Mouse (Mus musculus): Measurements from ENCODE around the gene Atf7ip. TPM values are rescaled to one million over a fixed set of nuclear protein-coding genes. Genes with fewer than 3 reads are reported as not detected.
A peak's percentile ranks its signal among the peaks of the same experiment; 100 is the strongest.

Atf7ip gene
- polyA plus RNA-seq, 1 experiment from 2014 or later: 37.7 TPM

DNA sequence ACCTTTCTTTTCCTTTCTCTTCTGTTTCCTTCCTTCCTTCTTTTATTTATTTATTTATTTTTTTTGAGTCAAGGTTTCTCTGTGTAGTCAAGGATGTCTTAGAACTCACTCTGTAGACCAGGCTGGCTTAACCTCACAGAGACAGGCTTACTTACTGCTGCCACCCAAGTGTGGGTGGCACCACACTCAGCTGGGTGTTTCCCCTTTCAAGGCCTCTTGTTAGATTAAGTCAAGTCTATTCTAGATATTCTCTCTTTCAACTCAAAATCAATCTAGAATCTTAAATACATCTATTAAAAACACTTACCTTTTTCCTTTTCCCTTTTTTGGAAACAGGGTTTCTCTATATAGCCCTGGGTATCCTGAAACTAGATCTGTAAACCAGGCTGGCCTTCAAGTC, 11.3 kb downstream of the Atf7ip start:
- no peak for DNase-seq (ENCODE audit: low spot score)
- Histone ChIP-seq H3K27me3 (ENCODE audit: insufficient read depth, poor library complexity, severe bottlenecking) (no peaks in the 10 kb centered on the region), H3K36me3 (0 out of 2 replicates have a peak, but pooled peaks cover 4% of the 10 kb centered on the region), H3K27ac (no peak overlapping the region), H3K4me3 (no peak overlapping the region), H3K4me1 (no peaks in the 10 kb centered on the region), H3K9me3 (peaks cover 6% of the 10 kb centered on the region; the same call in 1 of the 2 replicates)

DNA sequence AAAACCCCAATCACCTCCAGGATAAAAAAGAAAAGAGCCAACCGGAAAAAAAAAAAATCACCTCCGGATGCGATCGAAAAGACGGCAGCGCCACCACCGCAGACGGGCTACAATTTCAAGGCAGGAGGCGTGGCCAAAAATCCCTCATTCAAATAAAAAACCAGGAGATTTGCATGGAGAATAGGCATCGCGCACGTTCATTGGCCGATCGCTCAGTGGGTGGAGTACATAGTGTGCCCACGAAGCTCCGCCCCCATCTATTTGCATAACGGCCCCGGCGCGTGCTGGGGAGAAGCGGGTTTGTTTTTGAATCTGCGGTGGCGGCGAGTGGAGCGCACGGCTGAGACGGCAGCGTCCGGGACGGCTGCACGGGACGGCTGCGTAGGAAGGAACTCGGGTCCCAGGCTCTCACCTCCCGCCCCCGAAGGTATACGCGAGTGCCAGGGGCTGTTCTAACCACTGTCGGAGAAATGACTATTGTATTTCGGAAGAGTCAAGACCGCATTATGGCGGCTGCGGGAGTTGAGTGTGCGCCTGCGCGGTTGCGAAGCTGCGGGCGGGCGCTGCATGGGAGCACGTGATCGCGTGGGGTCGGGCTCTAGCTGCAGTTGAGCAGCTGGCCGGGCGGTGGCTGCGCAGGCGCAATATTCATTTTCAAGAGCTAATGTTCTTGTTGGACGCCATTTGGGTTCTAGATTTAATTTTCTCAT, 12.7 kb downstream of the Atf7ip start:
- under 1% methylated on average over 59 of the region's 59 CpGs for WGBS
- H3K4me3 ChIP-seq: peak overlapping the region; percentile 77
- DNase-seq (ENCODE audit: low spot score): peak; percentile 99

GRCm38 (mm10) chr6:136519254-136519653, 13.3 kb downstream of the Atf7ip start:
- peaks cover under 1% of the 10 kb centered on the region; the same call in 1 of the 2 replicates for H3K9me3 ChIP-seq
- peak overlapping the region; percentile 77 for H3K4me3 ChIP-seq
- H3K36me3 ChIP-seq: peaks cover 14% of the 10 kb centered on the region
- no peak for DNase-seq (ENCODE audit: low spot score)
- peak overlapping the region; percentile 97 for H3K27ac ChIP-seq
- 2% methylated on average over 17 of the region's 17 CpGs for WGBS
- no peaks in the 10 kb centered on the region for H3K27me3 ChIP-seq (ENCODE audit: insufficient read depth, poor library complexity, severe bottlenecking)
- peaks cover 7% of the 10 kb centered on the region; the same call in 1 of the 2 replicates for H3K4me1 ChIP-seq

More for the DNA sequence above, 12.7 kb downstream of the Atf7ip start:
- H3K4me1 ChIP-seq: peaks cover 7% of the 10 kb centered on the region; the same call in 1 of the 2 replicates
- H3K36me3 ChIP-seq: peaks cover 14% of the 10 kb centered on the region
- no peaks in the 10 kb centered on the region for H3K27me3 ChIP-seq (ENCODE audit: insufficient read depth, poor library complexity, severe bottlenecking)
- H3K9me3 ChIP-seq: peaks cover 6% of the 10 kb centered on the region; the same call in 1 of the 2 replicates
- peak overlapping the region; percentile 97 for H3K27ac ChIP-seq

GRCm38 (mm10) chr6:136520361-136520760, 14.4 kb downstream of the Atf7ip start:
- Histone ChIP-seq H3K27ac (no peak overlapping the region), H3K4me1 (peaks cover 11% of the 10 kb centered on the region), H3K9me3 (no peaks in the 10 kb centered on the region), H3K4me3 (peak overlapping the region; percentile 77), H3K36me3 (peaks cover 25% of the 10 kb centered on the region), H3K27me3 (ENCODE audit: insufficient read depth, poor library complexity, severe bottlenecking) (no peaks in the 10 kb centered on the region)
- 66% methylated on average over 2 of the region's 2 CpGs for WGBS
- no peak for DNase-seq (ENCODE audit: low spot score)

GRCm38 (mm10) chr6:136521681-136522080, 15.7 kb downstream of the Atf7ip start:
- no peak for DNase-seq (ENCODE audit: low spot score)
- Histone ChIP-seq H3K4me3 (no peak overlapping the region), H3K4me1 (peaks cover 11% of the 10 kb centered on the region), H3K9me3 (no peaks in the 10 kb centered on the region), H3K36me3 (peaks cover 37% of the 10 kb centered on the region), H3K27ac (0 out of 2 replicates have a peak overlapping the region, but pooled peaks have one; percentile 29), H3K27me3 (ENCODE audit: insufficient read depth, poor library complexity, severe bottlenecking) (no peaks in the 10 kb centered on the region)

DNA sequence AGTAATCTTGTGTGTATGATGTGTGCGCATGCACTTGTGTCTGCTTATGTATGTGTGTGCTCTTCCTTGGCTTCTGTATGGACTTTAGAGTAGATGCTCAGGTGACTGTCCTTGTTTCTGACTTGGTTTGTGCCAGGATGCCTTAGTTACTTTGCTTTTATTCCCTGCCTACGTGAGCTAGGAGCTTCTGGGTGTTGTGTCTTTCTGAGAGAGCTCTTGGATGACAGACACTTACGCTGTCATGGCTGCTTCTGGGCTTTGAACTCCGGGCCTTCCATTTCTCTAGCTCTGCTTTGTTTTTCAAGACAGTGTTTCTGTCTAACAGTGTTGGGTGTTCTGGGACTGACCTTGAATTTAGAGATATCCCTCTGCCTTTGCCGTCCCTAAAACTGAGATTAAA, 16.7 kb downstream of the Atf7ip start:
- H3K27ac ChIP-seq: peak overlapping the region; percentile 13; the same call in 1 of the 2 replicates
- peaks cover 47% of the 10 kb centered on the region for H3K36me3 ChIP-seq
- no peaks in the 10 kb centered on the region for H3K27me3 ChIP-seq (ENCODE audit: insufficient read depth, poor library complexity, severe bottlenecking)
- DNase-seq (ENCODE audit: low spot score): no peak
- 81% methylated on average over 5 of the region's 5 CpGs for WGBS
- no peak overlapping the region for H3K4me3 ChIP-seq
- H3K9me3 ChIP-seq: no peaks in the 10 kb centered on the region
- H3K4me1 ChIP-seq: peaks cover 11% of the 10 kb centered on the region

GRCm38 (mm10) chr6:136524751-136525150, 18.8 kb downstream of the Atf7ip start:
- 71% methylated on average over 4 of the region's 4 CpGs for WGBS
- Histone ChIP-seq H3K9me3 (no peaks in the 10 kb centered on the region), H3K4me3 (no peak overlapping the region), H3K27ac (peak overlapping the region; percentile 79), H3K36me3 (peaks cover 56% of the 10 kb centered on the region), H3K27me3 (ENCODE audit: insufficient read depth, poor library complexity, severe bottlenecking) (no peaks in the 10 kb centered on the region), H3K4me1 (peaks cover 15% of the 10 kb centered on the region)
- no peak for DNase-seq (ENCODE audit: low spot score)

DNA sequence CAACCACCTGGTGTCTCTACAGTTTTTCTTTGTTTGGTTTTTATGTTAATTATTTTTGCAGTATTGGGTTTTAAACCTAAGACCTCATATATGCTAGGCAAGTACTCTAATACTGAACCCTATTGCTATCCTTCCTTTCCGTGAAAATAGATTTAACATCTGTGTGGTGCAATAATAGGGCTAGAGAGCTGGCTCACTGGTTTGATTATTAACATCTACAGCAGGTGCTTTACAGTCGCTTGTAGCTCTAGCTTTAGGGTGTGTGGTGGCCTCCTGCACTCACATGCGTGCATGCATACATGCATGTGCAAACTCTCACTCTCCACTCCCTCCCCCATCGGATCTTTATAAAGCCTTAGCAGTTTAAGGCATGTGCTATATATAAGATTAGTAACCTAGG, 19.6 kb downstream of the Atf7ip start:
- Histone ChIP-seq H3K27ac (no peak overlapping the region), H3K36me3 (peaks cover 56% of the 10 kb centered on the region), H3K9me3 (no peaks in the 10 kb centered on the region), H3K27me3 (ENCODE audit: insufficient read depth, poor library complexity, severe bottlenecking) (no peaks in the 10 kb centered on the region), H3K4me1 (peaks cover 16% of the 10 kb centered on the region), H3K4me3 (no peak overlapping the region)
- DNase-seq (ENCODE audit: low spot score): no peak
- 93% methylated on average over 4 of the region's 4 CpGs for WGBS

GRCm38 (mm10) chr6:136529156-136529555, 23.2 kb downstream of the Atf7ip start:
- Histone ChIP-seq H3K4me1 (peaks cover 28% of the 10 kb centered on the region), H3K27ac (peak overlapping the region; percentile 30)
- WGBS: 44% methylated on average over 2 of the region's 2 CpGs

DNA sequence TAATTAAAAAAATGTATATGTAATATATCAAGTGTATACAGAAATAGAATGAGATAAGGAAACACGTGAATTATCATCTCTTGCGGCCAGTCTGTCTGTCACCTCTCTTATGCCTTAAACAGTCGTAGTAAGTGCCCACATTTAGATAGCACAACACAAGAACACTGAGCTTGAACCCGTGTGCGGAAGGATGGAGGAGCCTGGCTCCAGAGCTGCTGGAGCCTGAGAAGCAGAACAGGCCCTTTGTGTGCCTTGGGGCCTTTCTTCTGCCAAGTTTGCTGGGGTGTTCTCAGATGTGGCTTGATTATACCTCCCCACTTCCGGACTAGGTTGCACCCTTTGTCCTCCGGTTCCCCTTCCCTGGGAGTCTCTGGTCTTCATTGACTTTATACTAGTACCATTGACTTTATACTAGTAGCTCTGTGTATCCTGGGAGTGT, 25.8 kb downstream of the Atf7ip start:
- peak overlapping the region; percentile 42; the same call in 1 of the 2 replicates for H3K4me3 ChIP-seq
- WGBS: 29% methylated on average over 7 of the region's 7 CpGs
- peak overlapping the region; percentile 87 for H3K27ac ChIP-seq
- H3K36me3 ChIP-seq: peaks cover 19% of the 10 kb centered on the region
- no peak for DNase-seq (ENCODE audit: low spot score)
- no peaks in the 10 kb centered on the region for H3K9me3 ChIP-seq
- peaks cover 40% of the 10 kb centered on the region for H3K4me1 ChIP-seq
- no peaks in the 10 kb centered on the region for H3K27me3 ChIP-seq (ENCODE audit: insufficient read depth, poor library complexity, severe bottlenecking)

More at GRCm38 (mm10) chr6:136529156-136529555, 23.2 kb downstream of the Atf7ip start:
- H3K4me3 ChIP-seq: no peak overlapping the region
- no peaks in the 10 kb centered on the region for H3K9me3 ChIP-seq
- no peaks in the 10 kb centered on the region for H3K27me3 ChIP-seq (ENCODE audit: insufficient read depth, poor library complexity, severe bottlenecking)
- no peak for DNase-seq (ENCODE audit: low spot score)
- H3K36me3 ChIP-seq: peaks cover 42% of the 10 kb centered on the region

- peak overlapping the region; percentile 87 for H3K27ac ChIP-seq
- H3K9me3 ChIP-seq: no peaks in the 10 kb centered on the region
- 20% methylated on average over 7 of the region's 7 CpGs for WGBS
- peaks cover 16% of the 10 kb centered on the region for H3K36me3 ChIP-seq
- H3K27me3 ChIP-seq (ENCODE audit: insufficient read depth, poor library complexity, severe bottlenecking): no peaks in the 10 kb centered on the region
- peak; percentile 90 for DNase-seq (ENCODE audit: low spot score)
- peak overlapping the region; percentile 42 for H3K4me3 ChIP-seq
- H3K4me1 ChIP-seq: peaks cover 40% of the 10 kb centered on the region
Observed at GRCm38 (mm10) chr6:136532535-136533291, 26.7 kb downstream of the Atf7ip start.

GRCm38 (mm10) chr6:136533804-136534203, 27.8 kb downstream of the Atf7ip start:
- peaks cover 12% of the 10 kb centered on the region for H3K36me3 ChIP-seq
- peaks cover 40% of the 10 kb centered on the region for H3K4me1 ChIP-seq
- H3K27me3 ChIP-seq (ENCODE audit: insufficient read depth, poor library complexity, severe bottlenecking): no peaks in the 10 kb centered on the region
- no peak for DNase-seq (ENCODE audit: low spot score)
- no peak overlapping the region for H3K4me3 ChIP-seq
- H3K9me3 ChIP-seq: no peaks in the 10 kb centered on the region
- WGBS: 61% methylated on average over 4 of the region's 4 CpGs
- H3K27ac ChIP-seq: peak overlapping the region; percentile 87

- Histone ChIP-seq H3K27me3 (ENCODE audit: insufficient read depth, poor library complexity, severe bottlenecking) (no peaks in the 10 kb centered on the region), H3K36me3 (peaks cover 16% of the 10 kb centered on the region), H3K9me3 (no peaks in the 10 kb centered on the region), H3K27ac (peak overlapping the region; percentile 70), H3K4me1 (peaks cover 37% of the 10 kb centered on the region), H3K4me3 (no peak overlapping the region)
- WGBS: 39% methylated on average over 3 of the region's 3 CpGs
- no peak for DNase-seq (ENCODE audit: low spot score)
Observed at GRCm38 (mm10) chr6:136534444-136534843, 28.5 kb downstream of the Atf7ip start.

All from heart, embryonic 10.5 days (tissue).